Mouse (Mus musculus): Measurements from ENCODE around the gene Wdfy3.

- no peak for TF ChIP-seq CTCF (IDR thresholded peaks at IDR 0.05; ENCODE audit: control insufficient read depth, insufficient read depth, low read length)
- TF ChIP-seq POLR2A (IDR thresholded peaks at IDR 0.05; ENCODE audit: borderline replicate concordance, control insufficient read depth, low read depth, low read length), result no peak
Measured at GRCm38 (mm10) chr5:101863946-101864345, 205.8 kb downstream of the Wdfy3 start.

All from bone marrow, adult 2 months (tissue).